Mouse (Mus musculus) MEL (cell line): ENCODE results near the gene Med19. TPM values are rescaled to one million over a fixed set of nuclear protein-coding genes. Genes with fewer than 3 reads are reported as not detected.
A peak's percentile ranks its signal among the peaks of the same experiment; 100 is the strongest.

Source experiments
- DNase-seq: peaks from one replicate; pipeline ENCODE4 v3.0.0; 2011; ENCODE audit warnings: low read depth, low spot score
- H3K27ac ChIP-seq: 2 replicates; pipeline ENCODE4 v1.5.1; 2012; ENCODE audit warnings: low read depth, mild to moderate bottlenecking, control low read depth, low read length, moderate library complexity; ENCODE audit not compliant: control insufficient read depth
- H3K27me3 ChIP-seq, 2 experiments: fragments of 150-350 bp in 1 of 2; sonication (generic) in 1 of 2; 2 replicates each; pipeline ENCODE4 v1.6.1; 2012; ENCODE audit warnings: low read length in 2 of 2, mild to moderate bottlenecking in 2 of 2, improper control_type of control experiment in 1 of 2, moderate library complexity in 1 of 2; ENCODE audit not compliant: insufficient read depth in 2 of 2, control insufficient read depth in 1 of 2
- H3K36me3 ChIP-seq, 2 experiments: 2 replicates each; pipeline ENCODE4 v1.6.1; 2012 to 2014; ENCODE audit warnings: low read length in 2 of 2, improper control_type of control experiment in 1 of 2, inconsistent platforms in 1 of 2, mild to moderate bottlenecking in 1 of 2; ENCODE audit not compliant: insufficient read depth in 2 of 2, control insufficient read depth in 1 of 2
- H3K4me1 ChIP-seq, 2 experiments: fragments of 150-350 bp in 1 of 2; sonication (generic) in 1 of 2; 2 replicates each; pipeline ENCODE4 v1.6.1; 2012; ENCODE audit warnings: low read length in 2 of 2, improper control_type of control experiment in 1 of 2, mild to moderate bottlenecking in 1 of 2; ENCODE audit not compliant: insufficient read depth in 2 of 2, control insufficient read depth in 1 of 2
- H3K4me3 ChIP-seq, 2 experiments: fragments of 150-350 bp in 1 of 2; sonication (generic) in 1 of 2; 2 replicates each; pipeline ENCODE4 v1.5.1; 2012; ENCODE audit warnings: low read depth in 2 of 2, low read length in 2 of 2, mild to moderate bottlenecking in 2 of 2, moderate library complexity in 2 of 2, control low read depth in 1 of 2, improper control_type of control experiment in 1 of 2; ENCODE audit not compliant: control insufficient read depth in 1 of 2, insufficient read depth in 1 of 2
- H3K79me2 ChIP-seq: 2 replicates; pipeline ENCODE4 v1.6.1; 2012; ENCODE audit warnings: mild to moderate bottlenecking, low read length, moderate library complexity; ENCODE audit not compliant: control insufficient read depth, poor library complexity, insufficient read depth
- H3K9ac ChIP-seq: 2 replicates; pipeline ENCODE4 v1.6.1; 2012; ENCODE audit warnings: low read depth, mild to moderate bottlenecking, control low read depth, low read length, moderate library complexity; ENCODE audit not compliant: control insufficient read depth, poor library complexity, severe bottlenecking
- H3K9me3 ChIP-seq: fragments of 150-350 bp; sonication (generic); replicated peaks from 2 replicates; pipeline ENCODE4 v1.6.1; 2012; ENCODE audit warnings: mild to moderate bottlenecking, low read length, improper control_type of control experiment, moderate library complexity; ENCODE audit not compliant: insufficient read depth
- BHLHE40 ChIP-seq: IDR thresholded peaks from 2 replicates; pipeline ENCODE4 v1.6.1; 2012; ENCODE audit warnings: low read depth, mild to moderate bottlenecking, inconsistent platforms, low read length, improper control_type of control experiment, borderline replicate concordance
- CHD1 ChIP-seq: IDR thresholded peaks from 2 replicates; pipeline ENCODE4 v1.6.1; 2012; ENCODE audit warnings: low read depth, mild to moderate bottlenecking, inconsistent platforms, low read length, improper control_type of control experiment
- CTCF ChIP-seq, 3 experiments: IDR thresholded peaks in 2 of 3; conservative IDR thresholded peaks in 1 of 3; 2 replicates each; pipeline ENCODE4 v1.5.1; 2011 to 2012; ENCODE audit warnings: low read length in 3 of 3, low read depth in 2 of 3, mild to moderate bottlenecking in 2 of 3, improper control_type of control experiment in 1 of 3, inconsistent platforms in 1 of 3, mixed read lengths in 1 of 3, moderate library complexity in 1 of 3; ENCODE audit not compliant: control insufficient read depth in 1 of 3, insufficient read depth in 1 of 3, poor library complexity in 1 of 3, severe bottlenecking in 1 of 3
- HCFC1 ChIP-seq: IDR thresholded peaks from 2 replicates; pipeline ENCODE4 v1.6.1; 2012; ENCODE audit warnings: low read depth, mild to moderate bottlenecking, inconsistent platforms, low read length, improper control_type of control experiment, moderate library complexity
- JUND ChIP-seq: IDR thresholded peaks from 2 replicates; pipeline ENCODE4 v1.6.1; 2011; ENCODE audit warnings: low read depth, mild to moderate bottlenecking, improper control_type of control experiment, low read length
- MAFK ChIP-seq: IDR thresholded peaks from 2 replicates; pipeline ENCODE4 v1.6.1; 2011; ENCODE audit warnings: low read depth, mild to moderate bottlenecking, low read length, improper control_type of control experiment, borderline replicate concordance
- MAX ChIP-seq: IDR thresholded peaks from 2 replicates; pipeline ENCODE4 v1.6.1; 2011; ENCODE audit warnings: low read length, improper control_type of control experiment
- MXI1 ChIP-seq: IDR thresholded peaks from 2 replicates; pipeline ENCODE4 v1.6.1; 2011; ENCODE audit warnings: mild to moderate bottlenecking, low read depth, low read length, improper control_type of control experiment
- MYB ChIP-seq: IDR thresholded peaks from 2 replicates; pipeline ENCODE4 v1.6.1; 2011; ENCODE audit warnings: mild to moderate bottlenecking, low read depth, low read length, improper control_type of control experiment
- MYC ChIP-seq: IDR thresholded peaks from 2 replicates; pipeline ENCODE4 v1.6.1; 2011; ENCODE audit warnings: low read depth, mild to moderate bottlenecking, low read length, improper control_type of control experiment, moderate library complexity
- NELFE ChIP-seq: IDR thresholded peaks from 2 replicates; pipeline ENCODE4 v1.6.1; 2011; ENCODE audit warnings: low read depth, low read length, improper control_type of control experiment
- POLR2A ChIP-seq, 2 experiments: IDR thresholded peaks; 2 replicates each; pipeline ENCODE4 v1.6.1; 2011 to 2012; ENCODE audit warnings: low read length in 2 of 2, mild to moderate bottlenecking in 2 of 2, control low read depth in 1 of 2, improper control_type of control experiment in 1 of 2, low read depth in 1 of 2, moderate library complexity in 1 of 2; ENCODE audit not compliant: control insufficient read depth in 1 of 2, insufficient read depth in 1 of 2, poor library complexity in 1 of 2
- POLR2AphosphoS5 ChIP-seq: IDR thresholded peaks from 2 replicates; pipeline ENCODE4 v1.6.1; 2012; ENCODE audit warnings: low read depth, borderline replicate concordance, mild to moderate bottlenecking, inconsistent platforms, low read length, moderate library complexity, mixed read lengths
- USF2 ChIP-seq, 2 experiments: IDR thresholded peaks; 2 replicates each; pipeline ENCODE4 v1.6.1; 2011 to 2012; ENCODE audit warnings: improper control_type of control experiment in 2 of 2, low read length in 2 of 2, borderline replicate concordance in 1 of 2, inconsistent platforms in 1 of 2, low read depth in 1 of 2, mild to moderate bottlenecking in 1 of 2; ENCODE audit not compliant: insufficient read depth in 1 of 2
- ZKSCAN1 ChIP-seq: IDR thresholded peaks from 2 replicates; pipeline ENCODE4 v1.6.1; 2012; ENCODE audit warnings: low read depth, mild to moderate bottlenecking, inconsistent platforms, low read length, improper control_type of control experiment, moderate library complexity
- ZNF384 ChIP-seq: IDR thresholded peaks from 2 replicates; pipeline ENCODE4 v1.6.1; 2012; ENCODE audit warnings: low read depth, mild to moderate bottlenecking, inconsistent platforms, low read length, improper control_type of control experiment
- polyA plus RNA-seq, 2 experiments: library from polyadenylated mRNA; stranded (reverse) in 1 of 2; unstranded in 1 of 2; fragments of >175 nt in 1 of 2; fragments of >200 nt in 1 of 2; gene quantifications; 2 replicates each; pipeline versions ENCODE4 v1.2.1 to v1.2.4; 2012; ENCODE audit warnings: low replicate concordance in 2 of 2, low read depth in 1 of 2; ENCODE audit not compliant: insufficient read length in 2 of 2, insufficient read depth in 1 of 2, missing spikeins in 1 of 2
- total RNA-seq: library from RNA; depleted of rRNA; stranded (reverse); fragments of 300-350 nt; gene quantifications from 2 replicates; pipeline ENCODE4 v1.2.3, GENCODE M21; 2012

Gene Med19
- total and polyA plus RNA-seq, 3 experiments = 18.8 to 26.0 TPM; not detected in 1

DNA sequence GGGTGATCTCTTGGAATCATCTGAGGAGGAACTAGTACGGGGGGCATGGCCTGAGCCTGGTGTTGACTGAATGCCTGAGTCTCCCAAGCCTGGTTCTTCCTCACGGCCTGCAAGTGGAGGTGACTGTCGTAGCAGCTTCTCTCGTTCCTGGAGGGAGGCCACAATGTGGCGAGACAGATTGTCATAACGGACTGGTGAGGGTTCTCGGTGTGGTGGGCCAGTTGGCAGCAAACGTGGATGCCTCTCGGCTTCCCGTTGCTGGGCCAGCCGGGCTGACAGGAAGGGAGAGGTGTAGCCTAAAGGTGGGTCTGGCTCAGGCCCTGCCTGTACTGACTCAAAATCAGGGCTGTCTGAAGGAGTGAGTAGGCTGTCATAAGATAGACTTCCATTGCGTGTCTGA is 11.8 kb downstream of the Med19 start:
- peaks cover 16 to 25% of the 10 kb centered on the region in 2 experiments for H3K36me3 ChIP-seq
- no peaks in the 10 kb centered on the region for H3K27me3 ChIP-seq
- H3K9me3 ChIP-seq = no peaks in the 10 kb centered on the region
- TF ChIP-seq ZNF384 = no peak
- no peak for TF ChIP-seq BHLHE40
- no peak for TF ChIP-seq MAFK
- TF ChIP-seq ZKSCAN1 = no peak
- TF ChIP-seq POLR2AphosphoS5 = no peak
- no peak for TF ChIP-seq MYB
- TF ChIP-seq MYC = no peak
- no peak for TF ChIP-seq CHD1
- TF ChIP-seq POLR2A (IDR thresholded peaks at IDR 0.05; ENCODE audit: control insufficient read depth in 1 of 2, insufficient read depth in 1 of 2, low read depth in 1 of 2, low read length in 2 of 2, poor library complexity in 1 of 2) = 0 out of 4 replicates have a peak, but pooled peaks of 1 of the 2 experiments have one; percentile 0
- H3K9ac ChIP-seq = no peak overlapping the region
- H3K27ac ChIP-seq = no peak overlapping the region
- H3K4me1 ChIP-seq = peaks cover 0 to 6% of the 10 kb centered on the region in 2 experiments; a peak in 3 of 4 replicates
- no peaks in the 10 kb centered on the region for H3K79me2 ChIP-seq
- H3K4me3 ChIP-seq = no peak overlapping the region
- no peak for DNase-seq

DNA sequence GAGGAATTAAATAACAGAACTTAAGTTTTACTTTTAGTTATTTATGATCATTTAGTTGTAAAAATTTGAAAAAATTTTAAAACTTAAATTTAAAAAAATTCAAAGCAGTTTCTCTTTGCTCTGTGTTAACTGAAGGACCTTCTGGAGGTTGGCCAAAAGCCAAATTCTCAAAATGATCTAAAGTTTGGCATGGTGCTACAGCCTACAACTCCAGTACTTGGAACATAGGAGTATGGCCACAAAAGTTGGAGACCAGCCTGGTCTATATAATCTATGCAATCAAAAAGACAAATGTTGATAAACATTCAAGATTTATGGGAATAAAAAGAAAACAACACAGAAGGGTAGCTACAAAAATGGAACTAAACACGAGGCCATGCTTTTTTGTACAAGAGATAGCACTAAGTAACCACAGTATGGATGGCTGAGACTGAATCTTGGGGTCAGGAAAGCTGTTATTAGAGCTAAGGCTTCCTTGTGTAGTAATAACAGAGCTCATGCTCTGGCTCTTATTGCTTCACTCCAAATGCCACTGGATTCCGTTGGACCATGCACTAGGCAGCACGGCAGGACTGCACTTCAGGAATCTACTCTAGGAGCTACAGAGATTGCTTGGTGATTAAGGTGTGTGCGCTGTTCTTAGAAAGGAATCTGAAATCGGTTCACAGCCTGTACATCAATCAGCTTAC is 16.9 kb downstream of the Med19 start:
- H3K36me3 ChIP-seq = peaks cover 0 to 13% of the 10 kb centered on the region in 2 experiments; a peak in 2 of 4 replicates
- H3K9me3 ChIP-seq = no peaks in the 10 kb centered on the region
- no peak overlapping the region for H3K9ac ChIP-seq
- no peak overlapping the region for H3K4me3 ChIP-seq
- no peaks in the 10 kb centered on the region for H3K79me2 ChIP-seq
- TF ChIP-seq CTCF (IDR thresholded peaks at IDR 0.05 in 2 of 3, conservative IDR thresholded peaks at IDR 0.05 in 1 of 3; ENCODE audit: control insufficient read depth in 1 of 3, insufficient read depth in 1 of 3, low read depth in 2 of 3, low read length in 3 of 3, poor library complexity in 1 of 3, severe bottlenecking in 1 of 3) (no peak), POLR2AphosphoS5 (no peak), JUND (no peak), CHD1 (no peak), ZNF384 (no peak), MAX (no peak), MXI1 (no peak), USF2 (IDR thresholded peaks at IDR 0.05; ENCODE audit: borderline replicate concordance in 1 of 2, insufficient read depth in 1 of 2, low read depth in 1 of 2, low read length in 2 of 2) (no peak), POLR2A (IDR thresholded peaks at IDR 0.05; ENCODE audit: control insufficient read depth in 1 of 2, insufficient read depth in 1 of 2, low read depth in 1 of 2, low read length in 2 of 2, poor library complexity in 1 of 2) (no peak), MYB (no peak), HCFC1 (no peak), NELFE (no peak)
- H3K27me3 ChIP-seq = no peaks in the 10 kb centered on the region
- no peak for DNase-seq
- H3K27ac ChIP-seq = no peak overlapping the region
- no peaks in the 10 kb centered on the region for H3K4me1 ChIP-seq
